Mouse (Mus musculus) stomach, embryonic 15.5 days (tissue): ENCODE results near the gene Map4k1. TPM values are rescaled to one million over a fixed set of nuclear protein-coding genes. Genes with fewer than 3 reads are reported as not detected.

Experiments used
- ATAC-seq: fragments of 200-750 bp; cut with Nextera tagmentation; 2 replicates; pipeline ENCODE4 v1.8.0; 2017; ENCODE audit warnings: low read depth, moderate number of reproducible peaks, moderate TSS enrichment; ENCODE audit not compliant: insufficient read depth, low FRiP score
- H3K27ac ChIP-seq: fragments of 300-500 bp; sonication (generic); 2 replicates; pipeline ENCODE4 v1.5.1; 2015; ENCODE audit warnings: mild to moderate bottlenecking, inconsistent platforms
- H3K27me3 ChIP-seq: fragments of 300-500 bp; sonication (generic); replicated peaks from 2 replicates; pipeline ENCODE4 v1.6.1; 2015; ENCODE audit warnings: inconsistent platforms
- H3K36me3 ChIP-seq: fragments of 300-500 bp; sonication (generic); 2 replicates; pipeline ENCODE4 v1.6.1; 2015; ENCODE audit warnings: inconsistent platforms
- H3K4me1 ChIP-seq: fragments of 300-500 bp; sonication (generic); 2 replicates; pipeline ENCODE4 v1.6.1; 2015; ENCODE audit warnings: inconsistent platforms
- H3K4me2 ChIP-seq: fragments of 300-500 bp; sonication (generic); 2 replicates; pipeline ENCODE4 v1.6.1; 2015; ENCODE audit warnings: mild to moderate bottlenecking, inconsistent platforms
- H3K4me3 ChIP-seq: fragments of 300-500 bp; sonication (generic); replicated peaks from 2 replicates; pipeline ENCODE4 v1.5.1; 2015; ENCODE audit warnings: inconsistent platforms
- H3K9ac ChIP-seq: fragments of 300-500 bp; sonication (generic); 2 replicates; pipeline ENCODE4 v1.6.1; 2015; ENCODE audit warnings: inconsistent platforms
- H3K9me3 ChIP-seq: fragments of 300-500 bp; sonication (generic); 2 replicates; pipeline ENCODE4 v1.6.1; 2016; ENCODE audit warnings: inconsistent platforms
- WGBS: fragments of 180-500 bp; shearing (Covaris S2); methylation state at CpG from one replicate; pipeline ENCODE4 v1.1.7; 2015; 5-methylcytosine and 5-hydroxymethylcytosine counted together
- polyA plus RNA-seq: library from polyadenylated mRNA; unstranded; fragments of >200 nt; fragmentation: Nextera tagmentation; extraction: Ambion mirVana; gene quantifications from 2 replicates; pipeline ENCODE4 v1.2.1, GENCODE M21; 2015

Map4k1 gene
- polyA plus RNA-seq, 1 experiment from 2014 or later: 9.3 TPM

- no peak overlapping the region for H3K4me3 ChIP-seq
- 84% methylated on average over 6 of the region's 6 CpGs for WGBS
- peaks cover 7% of the 10 kb centered on the region for H3K4me1 ChIP-seq
- H3K27me3 ChIP-seq: no peaks in the 10 kb centered on the region
- no peaks in the 10 kb centered on the region for H3K36me3 ChIP-seq
- ATAC-seq: no peak
- H3K9me3 ChIP-seq: no peaks in the 10 kb centered on the region
- H3K9ac ChIP-seq: no peak overlapping the region
- no peak overlapping the region for H3K27ac ChIP-seq
- no peak overlapping the region for H3K4me2 ChIP-seq
Measured at GRCm38 (mm10) chr7:29037261-29037660, 55.4 kb downstream of the Map4k1 start.

- H3K27ac ChIP-seq: peak overlapping the region; percentile 36; the same call in 1 of the 2 replicates
Measured at GRCm38 (mm10) chr7:29039604-29039984, 57.7 kb downstream of the Map4k1 start.

GRCm38 (mm10) chr7:29039985-29040661 lies 58.3 kb downstream of the Map4k1 start:
- Histone ChIP-seq H3K4me2 (peak overlapping the region; percentile 86), H3K4me1 (peaks cover 27% of the 10 kb centered on the region), H3K27me3 (no peaks in the 10 kb centered on the region), H3K9ac (peak overlapping the region; percentile 17; the same call in 1 of the 2 replicates), H3K36me3 (no peaks in the 10 kb centered on the region), H3K4me3 (peak overlapping the region; percentile 43), H3K9me3 (no peaks in the 10 kb centered on the region), H3K27ac (peak overlapping the region; percentile 36; the same call in 1 of the 2 replicates)
- no peak; the same call in 1 of the 2 replicates for ATAC-seq
- 2% methylated on average over 26 of the region's 26 CpGs for WGBS

More at GRCm38 (mm10) chr7:29039604-29039984, 57.7 kb downstream of the Map4k1 start:
- Histone ChIP-seq H3K9me3 (no peaks in the 10 kb centered on the region), H3K27me3 (no peaks in the 10 kb centered on the region), H3K4me2 (peak overlapping the region; percentile 86), H3K36me3 (no peaks in the 10 kb centered on the region), H3K4me1 (peaks cover 25% of the 10 kb centered on the region), H3K4me3 (peak overlapping the region; percentile 43), H3K9ac (peak overlapping the region; percentile 17; the same call in 1 of the 2 replicates)
- under 1% methylated on average over 11 of the region's 11 CpGs for WGBS
- peak; percentile 51; the same call in 1 of the 2 replicates for ATAC-seq

GRCm38 (mm10) chr7:29041194-29041593 lies 59.3 kb downstream of the Map4k1 start:
- Histone ChIP-seq H3K36me3 (no peaks in the 10 kb centered on the region), H3K9ac (no peak overlapping the region), H3K9me3 (no peaks in the 10 kb centered on the region), H3K4me1 (peaks cover 27% of the 10 kb centered on the region), H3K4me2 (no peak overlapping the region), H3K27ac (no peak overlapping the region), H3K4me3 (no peak overlapping the region), H3K27me3 (no peaks in the 10 kb centered on the region)
- WGBS: 78% methylated on average over 5 of the region's 5 CpGs
- no peak for ATAC-seq

GRCm38 (mm10) chr7:29043016-29043673 lies 61.3 kb downstream of the Map4k1 start:
- H3K4me1 ChIP-seq: peaks cover 27% of the 10 kb centered on the region
- peak overlapping the region; percentile 64 for H3K27ac ChIP-seq
- no peaks in the 10 kb centered on the region for H3K27me3 ChIP-seq
- H3K4me3 ChIP-seq: no peak overlapping the region
- 34% methylated on average over 19 of the region's 19 CpGs for WGBS
- no peaks in the 10 kb centered on the region for H3K36me3 ChIP-seq
- ATAC-seq: no peak; the same call in 1 of the 2 replicates
- H3K9me3 ChIP-seq: no peaks in the 10 kb centered on the region
- H3K4me2 ChIP-seq: peak overlapping the region; percentile 11
- H3K9ac ChIP-seq: no peak overlapping the region

- no peak for ATAC-seq
- H3K4me2 ChIP-seq: peak overlapping the region; percentile 11
- no peaks in the 10 kb centered on the region for H3K9me3 ChIP-seq
- peak overlapping the region; percentile 64 for H3K27ac ChIP-seq
- H3K9ac ChIP-seq: no peak overlapping the region
- no peaks in the 10 kb centered on the region for H3K36me3 ChIP-seq
- no peak overlapping the region for H3K4me3 ChIP-seq
- H3K27me3 ChIP-seq: no peaks in the 10 kb centered on the region
- peaks cover 27% of the 10 kb centered on the region for H3K4me1 ChIP-seq
- 33% methylated on average over 10 of the region's 11 CpGs for WGBS
Measured at GRCm38 (mm10) chr7:29043674-29044057, 61.8 kb downstream of the Map4k1 start.

GRCm38 (mm10) chr7:29044302-29044701 lies 62.5 kb downstream of the Map4k1 start:
- WGBS: 60% methylated on average over 9 of the region's 9 CpGs
- Histone ChIP-seq H3K4me2 (no peak overlapping the region; the same call in 1 of the 2 replicates), H3K9ac (no peak overlapping the region), H3K9me3 (no peaks in the 10 kb centered on the region), H3K27me3 (no peaks in the 10 kb centered on the region), H3K36me3 (no peaks in the 10 kb centered on the region), H3K27ac (peak overlapping the region; percentile 8; the same call in 1 of the 2 replicates), H3K4me1 (peaks cover 27% of the 10 kb centered on the region), H3K4me3 (no peak overlapping the region)
- ATAC-seq: no peak

GRCm38 (mm10) chr7:29046533-29046932 lies 64.7 kb downstream of the Map4k1 start:
- H3K4me3 ChIP-seq: no peak overlapping the region
- no peak overlapping the region for H3K4me2 ChIP-seq
- ATAC-seq: no peak
- no peak overlapping the region for H3K27ac ChIP-seq
- peaks cover 20% of the 10 kb centered on the region for H3K4me1 ChIP-seq
- H3K27me3 ChIP-seq: no peaks in the 10 kb centered on the region; the same call in 1 of the 2 replicates
- 14% methylated on average over 12 of the region's 12 CpGs for WGBS
- H3K9ac ChIP-seq: no peak overlapping the region
- no peaks in the 10 kb centered on the region for H3K36me3 ChIP-seq
- H3K9me3 ChIP-seq: no peaks in the 10 kb centered on the region

- no peak overlapping the region for H3K4me2 ChIP-seq
- no peak overlapping the region for H3K9ac ChIP-seq
- H3K4me1 ChIP-seq: peaks cover 15% of the 10 kb centered on the region
- no peaks in the 10 kb centered on the region for H3K36me3 ChIP-seq
- WGBS: 81% methylated on average over 3 of the region's 3 CpGs
- ATAC-seq: no peak
- peaks cover 12% of the 10 kb centered on the region for H3K27me3 ChIP-seq
- H3K27ac ChIP-seq: no peak overlapping the region
- no peaks in the 10 kb centered on the region for H3K9me3 ChIP-seq
- no peak overlapping the region for H3K4me3 ChIP-seq
Measured at GRCm38 (mm10) chr7:29048070-29048469, 66.2 kb downstream of the Map4k1 start.

GRCm38 (mm10) chr7:29048615-29049014 lies 66.8 kb downstream of the Map4k1 start:
- H3K36me3 ChIP-seq: no peaks in the 10 kb centered on the region
- H3K27ac ChIP-seq: no peak overlapping the region
- WGBS: 81% methylated on average over 11 of the region's 11 CpGs
- no peak for ATAC-seq
- no peak overlapping the region for H3K9ac ChIP-seq
- peaks cover 18% of the 10 kb centered on the region for H3K27me3 ChIP-seq
- H3K4me2 ChIP-seq: no peak overlapping the region
- H3K4me3 ChIP-seq: no peak overlapping the region
- peaks cover 11% of the 10 kb centered on the region for H3K4me1 ChIP-seq
- H3K9me3 ChIP-seq: no peaks in the 10 kb centered on the region

- Histone ChIP-seq H3K9me3 (no peaks in the 10 kb centered on the region), H3K27me3 (peaks cover 35% of the 10 kb centered on the region), H3K4me1 (no peaks in the 10 kb centered on the region; the same call in 1 of the 2 replicates), H3K4me3 (no peak overlapping the region), H3K9ac (no peak overlapping the region), H3K36me3 (no peaks in the 10 kb centered on the region), H3K27ac (no peak overlapping the region), H3K4me2 (no peak overlapping the region)
- 42% methylated on average over 2 of the region's 2 CpGs for WGBS
- ATAC-seq: no peak
Measured at GRCm38 (mm10) chr7:29050797-29051196, 68.9 kb downstream of the Map4k1 start.

GRCm38 (mm10) chr7:29052821-29053220 lies 71.0 kb downstream of the Map4k1 start:
- H3K36me3 ChIP-seq: no peaks in the 10 kb centered on the region
- no peaks in the 10 kb centered on the region for H3K9me3 ChIP-seq
- ATAC-seq: 0 out of 2 replicates have a peak, but pooled peaks have one; percentile 49
- peak overlapping the region; percentile 45 for H3K4me2 ChIP-seq
- 4% methylated on average over 19 of the region's 19 CpGs for WGBS
- peak overlapping the region; percentile 13; the same call in 1 of the 2 replicates for H3K4me3 ChIP-seq
- peaks cover 35% of the 10 kb centered on the region for H3K27me3 ChIP-seq
- no peak overlapping the region for H3K9ac ChIP-seq
- H3K27ac ChIP-seq: no peak overlapping the region
- no peaks in the 10 kb centered on the region; the same call in 1 of the 2 replicates for H3K4me1 ChIP-seq
